Comparison of ENCODE assay signal across 8 mouse cellular contexts in the genomic region with DNA sequence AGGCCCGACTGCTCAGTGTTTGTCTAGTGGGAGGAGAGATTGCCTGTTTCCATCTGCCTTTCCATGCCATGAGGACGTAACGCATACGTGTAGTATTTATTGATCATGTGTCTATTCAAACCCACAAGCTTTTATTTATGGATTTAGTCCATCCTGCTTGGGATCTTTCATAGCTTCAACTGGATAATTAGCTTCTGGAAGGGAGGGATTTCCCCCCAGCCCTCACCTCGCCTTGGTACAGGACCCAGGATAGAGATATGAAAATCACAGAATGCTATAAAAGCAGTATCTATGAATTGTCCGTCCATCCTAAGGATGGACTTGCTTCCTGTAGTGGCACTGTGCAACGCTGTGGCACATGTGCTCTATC. TPM values are rescaled to one million over a fixed set of nuclear protein-coding genes. Genes with fewer than 3 reads are reported as not detected.
DNase-seq lines count a peak whose midpoint lies in the region; ATAC-seq lines count a peak whose summit lies in the region.

No protein-coding gene starts in this region.

- whole genome bisulfite sequencing in limb, embryonic 15.5 days: 46% methylated on average over 7 of the region's 7 CpGs
- WGBS in stomach, embryonic 16.5 days: 28% methylated on average over 7 of the region's 7 CpGs

- peak overlapping the region; percentile 96 for H3K27ac ChIP-seq in limb, embryonic 15.5 days
- peak overlapping the region; percentile 95 for H3K27ac ChIP-seq in stomach, embryonic 16.5 days (ENCODE audit: low read length)

- peak overlapping the region; percentile 70 for H3K4me2 ChIP-seq in limb, embryonic 15.5 days
- H3K4me2 ChIP-seq in stomach, embryonic 16.5 days (ENCODE audit: low read depth, low read length): peak overlapping the region; percentile 88

- H3K4me1 ChIP-seq in limb, embryonic 15.5 days: peaks cover 21% of the 10 kb centered on the region
- peaks cover 15% of the 10 kb centered on the region for H3K4me1 ChIP-seq in stomach, embryonic 16.5 days (ENCODE audit: control insufficient read depth, insufficient read depth, low read length)

- no peaks in the 10 kb centered on the region for H3K9me3 ChIP-seq in limb, embryonic 15.5 days
- H3K9me3 ChIP-seq in stomach, embryonic 16.5 days (replicated peaks; ENCODE audit: control insufficient read depth, low read length): no peaks in the 10 kb centered on the region

- H3K4me3 ChIP-seq in limb, embryonic 15.5 days: peak overlapping the region; percentile 94
- H3K4me3 ChIP-seq in stomach, embryonic 16.5 days (replicated peaks; ENCODE audit: low read length): peak overlapping the region; percentile 78

- ATAC-seq in limb, embryonic 15.5 days (ENCODE audit: insufficient number of reproducible peaks, low FRiP score, low TSS enrichment, low read depth): no peak
- no peak for ATAC-seq in stomach, embryonic 16.5 days (ENCODE audit: insufficient read depth, low FRiP score)

- H3K27me3 ChIP-seq in limb, embryonic 15.5 days: no peaks in the 10 kb centered on the region
- no peaks in the 10 kb centered on the region for H3K27me3 ChIP-seq in stomach, embryonic 16.5 days (ENCODE audit: control insufficient read depth, insufficient read depth, low read length)

- DNase-seq in cerebellum, adult 9-10 months: peak; percentile 39
- no peak for DNase-seq in cerebellum, adult 9-11 months
- peak; percentile 3 for DNase-seq in right cerebral cortex, postnatal 4 days
- no peak for DNase-seq in right cerebral cortex, postnatal 10 days (ENCODE audit: low spot score in 2 of 2)
- DNase-seq in frontal cortex, postnatal 25 days (ENCODE audit: low spot score in 2 of 2): no peak
- DNase-seq in frontal cortex, adult 2 months (ENCODE audit: extremely low spot score in 1 of 2, low spot score in 1 of 2): no peak

- H3K36me3 ChIP-seq in limb, embryonic 15.5 days: 0 out of 2 replicates have a peak, but pooled peaks cover 3% of the 10 kb centered on the region
- H3K36me3 ChIP-seq in stomach, embryonic 16.5 days (ENCODE audit: control insufficient read depth, insufficient read depth, low read length): no peaks in the 10 kb centered on the region

- H3K9ac ChIP-seq in limb, embryonic 15.5 days: no peak overlapping the region
- H3K9ac ChIP-seq in stomach, embryonic 16.5 days (ENCODE audit: low read length): peak overlapping the region; percentile 96

RNA-seq across cellular contexts. Expression of a gene that starts 0.6 kb away (rescaled TPM):
- 3.1 and 4.8 TPM in 2 replicates for polyA plus RNA-seq in limb, embryonic 15.5 days (2015; fragmentation: Nextera tagmentation; extraction: Ambion mirVana)
- 3.3 and 3.5 TPM in 2 replicates for polyA plus RNA-seq in stomach, embryonic 16.5 days (2015; fragmentation: Nextera tagmentation; extraction: Ambion mirVana)
- polyA plus RNA-seq in frontal cortex, adult 2 months (2012; rRNA removed): 16.3 and 16.6 TPM in 2 replicates

Comparison
In these comparisons a context has a peak if more than half of its experiments do, and no peak if none do; other contexts are left out.
1. DNase-seq: peak in cerebellum, adult 9-10 months (single experiment) and right cerebral cortex, postnatal 4 days (single experiment); none in cerebellum, adult 9-11 months (single experiment), right cerebral cortex, postnatal 10 days (0 of 2), frontal cortex, postnatal 25 days (0 of 2) and frontal cortex, adult 2 months (0 of 2).